ENCODE assay signal across 8 mouse cellular contexts in the genomic region with DNA sequence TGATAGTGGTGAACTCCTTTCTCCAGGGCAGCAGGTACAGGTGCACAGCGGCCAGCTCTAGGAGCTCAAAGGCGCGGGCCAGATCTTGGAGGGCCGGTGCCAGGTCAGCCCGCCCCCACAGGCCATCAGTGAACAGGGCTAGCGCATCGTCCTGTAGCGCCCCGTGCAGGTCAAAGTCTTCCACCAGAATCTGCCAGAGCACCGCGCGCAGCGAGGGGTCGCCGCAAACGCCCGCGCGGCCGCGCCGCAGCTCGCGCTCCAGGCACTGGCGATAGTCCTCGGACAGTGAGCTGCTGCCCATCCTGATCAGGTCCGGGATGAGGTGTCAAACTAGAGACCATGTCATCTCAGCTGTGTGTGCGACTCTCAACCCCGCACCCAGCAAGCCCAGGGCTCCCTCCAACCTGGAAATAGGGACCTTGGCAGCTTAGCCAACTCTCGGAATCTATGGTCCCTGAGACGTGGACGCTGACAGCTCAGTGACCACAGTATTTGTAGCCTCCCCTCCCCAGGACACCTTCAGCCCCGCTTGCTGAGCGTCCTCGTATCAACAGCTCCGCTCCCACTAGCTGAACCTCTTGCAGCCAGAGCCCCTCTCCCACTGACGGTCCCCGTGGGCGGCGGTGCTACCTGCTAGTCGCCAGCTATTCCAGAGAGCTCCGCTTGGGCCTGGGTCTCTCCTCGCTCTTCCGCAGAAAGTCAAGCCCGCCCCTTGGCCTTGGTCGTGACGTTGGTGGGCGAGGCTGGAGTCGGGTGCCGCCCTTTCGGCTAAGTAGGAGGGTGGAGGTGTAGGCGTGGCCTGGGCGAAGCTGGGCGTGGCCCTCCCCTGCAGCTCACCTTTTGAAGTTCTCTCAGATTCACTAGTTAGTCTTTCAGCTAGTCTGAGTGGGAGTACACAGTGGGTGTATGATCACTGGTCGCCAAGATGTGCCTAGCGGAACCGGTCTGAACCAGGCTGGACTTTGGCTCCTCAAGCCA. TPM values are rescaled to one million over a fixed set of nuclear protein-coding genes. Genes with fewer than 3 reads are reported as not detected.
A peak's percentile ranks its signal among the peaks of the same experiment; 100 is the strongest.
DNase-seq lines count a peak whose midpoint lies in the region; ATAC-seq lines count a peak whose summit lies in the region.

A gene (minus strand): TSS at position 714 of the 978 bp plus-strand sequence.

- WGBS in heart, embryonic 10.5 days: 3% methylated on average over 57 of the region's 57 CpGs
- 1% methylated on average over 57 of the region's 57 CpGs for WGBS in kidney, embryonic 14.5 days

- DNase-seq in CD4-positive helper T cell, adult 2 months (ENCODE audit: low read depth, low spot score): peak; percentile 95
- DNase-seq in brain, adult 2 months (ENCODE audit: low read depth, low spot score): peak; percentile 95
- peak; percentile 97 for DNase-seq in heart, embryonic 10.5 days (ENCODE audit: low spot score)
- DNase-seq in liver: peak; percentile 90
- DNase-seq in monocyte, adult 2 months (ENCODE audit: low read depth in 1 of 2, low spot score in 2 of 2): peak; percentile 14 to 60
- peak; percentile 88 to 89 for DNase-seq in spleen, postnatal 36 days (ENCODE audit: low spot score in 2 of 2)

- H3K9ac ChIP-seq in kidney, embryonic 14.5 days (ENCODE audit: low read depth, low read length): peak within 1 kb of the TSS; percentile 46

- H3K4me2 ChIP-seq in kidney, embryonic 14.5 days (replicated peaks; ENCODE audit: low read depth, low read length): peak within 1 kb of the TSS; percentile 93

- peak within 1 kb of the TSS; percentile 69 for H3K27ac ChIP-seq in heart, embryonic 10.5 days
- no peak within 1 kb of the TSS for H3K27ac ChIP-seq in kidney, embryonic 14.5 days (ENCODE audit: low read depth, low read length)

- no peaks in the 10 kb centered on the region for H3K36me3 ChIP-seq in erythroblast, embryonic 14.5 days (ENCODE audit: control insufficient read depth)
- 0 out of 2 replicates have a peak, but pooled peaks cover 4% of the 10 kb centered on the region for H3K36me3 ChIP-seq in heart, embryonic 10.5 days
- H3K36me3 ChIP-seq in kidney, embryonic 14.5 days (ENCODE audit: control insufficient read depth, insufficient read depth, low read length): no peaks in the 10 kb centered on the region

- ATAC-seq in kidney, embryonic 14.5 days (ENCODE audit: low FRiP score, low TSS enrichment): peak; percentile 90

- no peaks in the 10 kb centered on the region for H3K9me3 ChIP-seq in erythroblast, embryonic 14.5 days (ENCODE audit: control insufficient read depth, low read length)
- H3K9me3 ChIP-seq in heart, embryonic 10.5 days: no peaks in the 10 kb centered on the region
- no peaks in the 10 kb centered on the region for H3K9me3 ChIP-seq in kidney, embryonic 14.5 days (ENCODE audit: control insufficient read depth, low read length)

- peaks cover 35% of the 10 kb centered on the region for H3K27me3 ChIP-seq in erythroblast, embryonic 14.5 days (ENCODE audit: control insufficient read depth)
- H3K27me3 ChIP-seq in heart, embryonic 10.5 days (ENCODE audit: insufficient read depth, poor library complexity, severe bottlenecking): peaks cover 45% of the 10 kb centered on the region
- H3K27me3 ChIP-seq in kidney, embryonic 14.5 days (ENCODE audit: control insufficient read depth, insufficient read depth, low read length): peaks cover 13% of the 10 kb centered on the region

- peaks cover 23% of the 10 kb centered on the region for H3K4me1 ChIP-seq in erythroblast, embryonic 14.5 days (ENCODE audit: control insufficient read depth)
- H3K4me1 ChIP-seq in heart, embryonic 10.5 days: peaks cover 31% of the 10 kb centered on the region
- peaks cover 13% of the 10 kb centered on the region for H3K4me1 ChIP-seq in kidney, embryonic 14.5 days (ENCODE audit: control insufficient read depth, insufficient read depth, low read length)

- H3K4me3 ChIP-seq in erythroblast, embryonic 14.5 days (replicated peaks): peak within 1 kb of the TSS; percentile 72
- peak within 1 kb of the TSS; percentile 69 for H3K4me3 ChIP-seq in heart, embryonic 10.5 days
- peak within 1 kb of the TSS; percentile 59 for H3K4me3 ChIP-seq in kidney, embryonic 14.5 days (ENCODE audit: low read length)

RNA-seq across cellular contexts. Expression of the gene that starts here (rescaled TPM):
- polyA plus RNA-seq in erythroblast, embryonic 14.5 days (2012): 0.03 and 0.07 TPM in 2 replicates
- 2.2 and 2.6 TPM in 2 replicates for polyA plus RNA-seq in heart, embryonic 10.5 days (2016; fragmentation: Nextera tagmentation; extraction: Ambion mirVana)
- polyA plus RNA-seq in kidney, embryonic 14.5 days (2014; fragmentation: Nextera tagmentation; extraction: Ambion mirVana): 2.2 and 3.2 TPM in 2 replicates

Comparison
In these comparisons a context has a peak if more than half of its experiments do, and no peak if none do; other contexts are left out.
1. DNase-seq: peak in every context shown above with its lines; median percentile 97 in heart, embryonic 10.5 days; 95 in CD4-positive helper T cell, adult 2 months; 95 in brain, adult 2 months; 90 in liver; 88 in spleen, postnatal 36 days; 37 in monocyte, adult 2 months.